Mouse (Mus musculus): ENCODE measurements around the gene Aldh1a7.

GRCm38 (mm10) chr19:20727381-20727780, at the start of gene Aldh1a7:
- TF ChIP-seq CTCF (IDR thresholded peaks at IDR 0.05; ENCODE audit: insufficient read depth, low read length) = no peak
- peak; percentile 52; the same call in 1 of the 2 replicates for TF ChIP-seq POLR2A (IDR thresholded peaks at IDR 0.05; ENCODE audit: borderline replicate concordance, extremely low read depth, low read depth, low read length)
